Mouse (Mus musculus) embryonic fibroblast, embryonic 13.5 days (primary cell): ENCODE data around the gene Myrip. TPM values are rescaled to one million over a fixed set of nuclear protein-coding genes. Genes with fewer than 3 reads are reported as not detected.

ENCODE experiments used
- H3K27ac ChIP-seq: 2 replicates; pipeline ENCODE4 v1.5.1; 2012; ENCODE audit warnings: low read length, control low read depth, inconsistent platforms; ENCODE audit not compliant: insufficient read depth
- H3K4me1 ChIP-seq: 2 replicates; pipeline ENCODE4 v1.6.1; 2011; ENCODE audit warnings: low read length; ENCODE audit not compliant: control insufficient read depth, insufficient read depth
- H3K4me3 ChIP-seq: 2 replicates; pipeline ENCODE4 v1.5.1; 2011; ENCODE audit warnings: mild to moderate bottlenecking, control low read depth, low read length; ENCODE audit not compliant: insufficient read depth
- CTCF ChIP-seq: IDR thresholded peaks from 2 replicates; pipeline ENCODE4 v1.5.1; 2011; ENCODE audit warnings: mild to moderate bottlenecking, control low read depth, low read length, moderate library complexity, borderline replicate concordance; ENCODE audit not compliant: insufficient read depth
- POLR2A ChIP-seq: IDR thresholded peaks from 2 replicates; pipeline ENCODE4 v1.6.1; 2011; ENCODE audit warnings: low read depth, mild to moderate bottlenecking, control low read depth, low read length, moderate library complexity
- polyA plus RNA-seq: library from polyadenylated mRNA; stranded (reverse); fragments of >200 nt; gene quantifications from 2 replicates; pipeline ENCODE4 v1.2.4, GENCODE M21; 2011; ENCODE audit warnings: low read depth; ENCODE audit not compliant: missing spikeins, insufficient read length

The Myrip gene
- polyA plus RNA-seq, 1 experiment: not detected

DNA sequence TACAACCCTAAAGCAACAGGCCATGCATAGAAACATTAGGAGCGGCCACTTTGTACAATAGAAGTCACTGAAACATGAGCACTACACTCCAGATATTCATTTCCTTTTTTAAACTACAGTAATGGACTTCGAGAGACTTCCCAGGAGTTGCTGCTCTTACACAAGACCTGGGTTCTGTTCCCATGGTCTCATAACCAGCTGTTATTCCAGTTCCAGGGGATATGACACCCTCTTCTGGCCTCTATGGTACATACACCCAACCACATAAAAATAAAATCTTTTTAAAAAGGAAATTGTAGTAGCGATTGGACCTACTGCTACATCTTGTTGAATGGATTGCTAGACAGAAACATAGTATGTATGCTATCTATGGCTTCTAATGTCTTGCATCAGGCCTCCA, 190.2 kb downstream of the Myrip start:
- H3K4me1 ChIP-seq: no peaks in the 10 kb centered on the region
- no peak for TF ChIP-seq CTCF
- no peak for TF ChIP-seq POLR2A
- H3K27ac ChIP-seq: no peak overlapping the region
- H3K4me3 ChIP-seq: peak overlapping the region; percentile 98; the same call in 1 of the 2 replicates

DNA sequence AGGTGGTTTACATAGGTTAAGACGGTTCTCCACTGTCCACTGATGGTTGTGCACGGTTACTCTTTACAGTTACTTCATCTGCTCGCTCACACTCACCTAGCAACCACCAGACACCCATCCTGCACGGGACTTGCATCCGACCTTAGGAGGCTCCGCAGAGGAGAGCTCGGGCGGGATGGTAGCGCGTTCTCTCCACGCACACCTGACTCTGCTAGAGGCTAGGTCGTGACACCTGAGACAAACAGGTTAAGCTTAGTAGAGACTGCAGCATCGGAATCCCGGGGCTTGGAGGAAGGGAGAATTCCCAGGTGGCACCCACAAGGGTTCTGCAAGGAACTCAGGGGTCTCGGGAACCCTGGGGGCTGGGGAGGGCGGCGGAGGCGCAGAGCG, 190.7 kb downstream of the Myrip start, which contains the start of gene Eif1b:
Eif1b (plus strand) TSS at position 223 of the 390 bp plus-strand sequence.
- no peak within 1 kb of the TSS; the same call in 1 of the 2 replicates for H3K27ac ChIP-seq
- TF ChIP-seq CTCF (no peak), POLR2A (no peak)
- peak within 1 kb of the TSS; percentile 98 for H3K4me3 ChIP-seq
- 0 out of 2 replicates have a peak, but pooled peaks cover 2% of the 10 kb centered on the region for H3K4me1 ChIP-seq

DNA sequence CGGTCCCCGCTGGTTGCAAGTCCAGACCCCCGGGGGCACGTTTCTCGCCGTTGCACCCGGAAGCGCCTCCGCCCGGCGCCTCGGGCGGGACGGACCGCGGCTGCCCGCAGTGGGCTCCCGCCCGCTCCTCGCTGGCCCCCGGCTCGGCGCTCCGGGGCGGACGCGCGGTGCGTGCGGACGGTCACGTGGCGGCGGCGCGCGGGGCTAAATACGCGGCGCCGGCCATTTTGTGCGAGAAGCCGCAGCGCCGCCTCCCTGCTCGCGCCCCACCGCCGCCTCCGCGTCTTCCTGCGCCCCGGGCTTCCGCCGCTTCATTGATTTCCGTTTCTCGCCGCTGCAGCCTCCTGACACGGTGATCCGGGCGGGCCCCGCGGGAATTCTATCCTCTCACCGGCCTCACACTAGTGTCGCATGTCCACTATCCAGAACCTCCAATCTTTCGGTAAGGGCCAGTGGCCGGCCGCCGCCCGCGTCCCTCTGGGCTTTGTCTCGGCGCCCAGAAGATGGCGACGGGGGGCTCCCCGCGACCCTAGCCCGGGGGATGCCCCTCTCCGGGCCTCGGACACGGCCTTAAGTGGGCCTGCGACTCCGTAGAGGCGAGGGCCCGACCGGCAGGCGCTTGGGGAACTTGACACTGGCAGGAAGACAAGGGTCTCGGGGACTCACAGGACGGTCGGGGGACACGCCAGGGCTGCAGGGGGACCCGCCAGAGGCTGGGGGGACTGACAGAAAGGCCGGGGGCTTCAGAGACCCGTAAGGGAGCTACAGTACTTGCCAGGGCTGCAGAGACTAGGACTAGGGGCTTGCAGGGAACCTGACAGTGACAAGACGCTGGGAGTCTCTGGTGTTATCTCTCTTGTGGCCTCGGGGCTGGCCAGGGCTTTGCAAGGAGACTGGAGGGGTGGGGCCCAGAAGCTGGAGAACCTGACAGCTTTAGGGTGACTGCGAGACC, 191.4 kb downstream of the Myrip start:
- TF ChIP-seq POLR2A (peak; percentile 55), CTCF (no peak)
- 0 out of 2 replicates have a peak, but pooled peaks cover 2% of the 10 kb centered on the region for H3K4me1 ChIP-seq
- no peak overlapping the region; the same call in 1 of the 2 replicates for H3K27ac ChIP-seq
- H3K4me3 ChIP-seq: peak overlapping the region; percentile 98

DNA sequence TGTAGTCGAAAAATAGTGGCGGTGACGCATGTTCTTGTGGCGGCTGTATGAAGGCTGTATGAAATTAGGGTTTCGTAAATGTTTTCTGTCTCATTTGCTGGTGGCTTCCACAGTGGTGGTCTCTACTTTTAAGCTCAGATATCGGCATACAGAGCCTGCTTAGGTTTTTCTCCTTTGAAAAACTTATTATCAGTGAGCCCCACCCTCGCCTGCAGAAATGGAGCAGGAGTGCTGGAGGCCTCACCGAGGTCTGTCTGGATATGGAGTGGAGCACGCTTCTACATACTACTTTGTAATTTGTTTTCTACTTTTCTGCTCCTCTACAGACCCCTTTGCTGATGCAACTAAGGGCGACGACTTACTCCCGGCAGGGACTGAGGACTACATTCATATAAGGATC, 192.5 kb downstream of the Myrip start:
- Histone ChIP-seq H3K4me3 (peak overlapping the region; percentile 98), H3K27ac (no peak overlapping the region), H3K4me1 (0 out of 2 replicates have a peak, but pooled peaks cover 2% of the 10 kb centered on the region)
- TF ChIP-seq CTCF (no peak), POLR2A (no peak)

DNA sequence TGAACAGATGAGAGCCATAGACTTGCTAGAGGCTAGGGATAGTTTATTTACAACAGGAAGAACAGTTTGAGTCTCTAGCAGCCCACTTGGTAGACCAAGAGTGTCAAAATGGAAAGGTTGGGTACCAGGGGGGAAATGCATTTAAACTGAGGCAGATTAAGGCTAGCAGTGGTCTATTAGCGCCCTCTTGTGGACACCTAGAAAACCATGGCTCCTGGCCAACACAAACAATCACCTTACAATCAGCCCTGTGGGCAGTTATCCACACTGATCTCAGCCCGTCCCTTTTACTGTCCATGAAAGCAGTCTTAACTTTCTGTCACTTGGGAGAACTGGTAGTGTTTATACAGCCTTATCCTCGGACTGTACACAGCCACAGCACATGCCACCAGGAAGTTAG, 195.4 kb downstream of the Myrip start:
- H3K27ac ChIP-seq: no peak overlapping the region
- TF ChIP-seq POLR2A (no peak), CTCF (0 out of 2 replicates have a peak, but pooled peaks have one; percentile 34)
- 0 out of 2 replicates have a peak, but pooled peaks cover 2% of the 10 kb centered on the region for H3K4me1 ChIP-seq
- no peak overlapping the region for H3K4me3 ChIP-seq

DNA sequence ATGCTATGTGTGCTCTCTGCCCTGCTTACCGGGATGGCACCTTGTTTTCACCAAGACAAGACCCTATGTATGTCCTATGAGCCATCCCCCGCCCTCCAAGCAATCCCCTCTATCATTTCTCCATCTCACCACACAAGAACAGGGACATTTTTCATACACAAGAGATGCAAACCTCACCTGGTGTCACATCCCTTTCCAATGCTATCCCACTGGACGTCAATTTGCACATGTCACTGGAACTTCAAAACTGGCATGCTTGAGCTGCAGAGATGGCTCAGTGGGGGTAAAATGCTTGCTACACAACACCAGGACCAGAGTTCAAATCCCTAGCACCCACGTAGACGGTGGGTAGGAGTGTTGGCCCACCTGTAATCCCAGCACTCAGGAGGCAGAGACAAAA, 196.7 kb downstream of the Myrip start:
- Histone ChIP-seq H3K4me3 (no peak overlapping the region), H3K4me1 (0 out of 2 replicates have a peak, but pooled peaks cover 2% of the 10 kb centered on the region), H3K27ac (no peak overlapping the region)
- no peak for TF ChIP-seq CTCF
- TF ChIP-seq POLR2A: no peak

DNA sequence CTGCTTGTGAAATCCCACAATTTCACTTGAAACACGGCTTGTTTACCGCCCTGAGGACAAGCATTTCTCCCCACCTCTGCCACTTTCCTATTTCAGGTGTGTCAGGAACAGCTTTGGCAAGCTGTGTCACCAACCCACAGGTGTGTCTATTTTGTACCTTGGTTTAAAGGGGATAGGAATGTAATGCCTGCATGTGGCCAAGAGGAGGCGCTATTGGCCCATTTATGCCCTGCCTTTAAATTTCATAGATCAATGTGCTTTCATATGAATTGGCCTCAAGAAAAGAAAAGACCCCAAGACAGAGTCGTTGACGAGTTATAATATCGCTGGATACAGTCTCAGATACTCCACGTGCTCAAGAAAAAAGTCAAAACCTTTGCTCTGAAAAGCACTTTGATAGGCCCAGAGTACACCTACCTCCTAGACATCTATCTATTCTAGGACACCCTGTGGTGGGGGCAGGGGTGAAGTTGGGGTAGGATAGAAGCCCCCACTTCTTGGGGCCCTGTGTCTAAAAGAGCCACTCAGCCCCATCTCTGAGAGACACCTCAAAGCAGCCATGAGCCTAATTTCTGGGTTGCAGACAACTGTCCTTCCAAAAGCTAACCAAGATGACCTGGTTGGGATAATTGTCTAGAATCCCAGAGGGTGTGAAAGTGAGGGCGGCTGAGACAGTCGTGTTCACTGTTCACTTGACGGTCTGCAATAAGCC, 200.0 kb downstream of the Myrip start:
- H3K4me3 ChIP-seq: no peak overlapping the region
- no peak overlapping the region for H3K27ac ChIP-seq
- no peak for TF ChIP-seq POLR2A
- no peak for TF ChIP-seq CTCF
- 0 out of 2 replicates have a peak, but pooled peaks cover 2% of the 10 kb centered on the region for H3K4me1 ChIP-seq

DNA sequence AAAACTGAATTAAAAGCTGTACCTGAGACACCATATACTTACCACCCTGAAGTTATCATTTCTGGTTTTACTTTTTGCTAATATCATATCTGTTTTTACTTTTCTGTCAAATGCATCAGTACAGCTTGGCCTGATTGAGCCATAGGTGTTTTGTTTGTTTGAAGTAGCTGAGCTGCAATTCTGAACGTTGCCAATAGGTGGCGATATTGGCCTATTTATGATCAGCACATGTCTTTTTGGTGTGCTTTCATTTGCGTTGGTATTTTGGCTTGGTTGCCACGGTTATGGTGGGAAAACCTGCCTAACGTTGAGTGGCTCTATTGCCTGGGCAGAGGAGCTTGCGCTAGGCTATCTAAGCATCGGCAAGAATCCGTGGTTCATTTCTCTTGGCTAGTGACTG, 200.7 kb downstream of the Myrip start:
- Histone ChIP-seq H3K27ac (no peak overlapping the region), H3K4me1 (no peaks in the 10 kb centered on the region), H3K4me3 (no peak overlapping the region)
- no peak for TF ChIP-seq CTCF
- TF ChIP-seq POLR2A: no peak

DNA sequence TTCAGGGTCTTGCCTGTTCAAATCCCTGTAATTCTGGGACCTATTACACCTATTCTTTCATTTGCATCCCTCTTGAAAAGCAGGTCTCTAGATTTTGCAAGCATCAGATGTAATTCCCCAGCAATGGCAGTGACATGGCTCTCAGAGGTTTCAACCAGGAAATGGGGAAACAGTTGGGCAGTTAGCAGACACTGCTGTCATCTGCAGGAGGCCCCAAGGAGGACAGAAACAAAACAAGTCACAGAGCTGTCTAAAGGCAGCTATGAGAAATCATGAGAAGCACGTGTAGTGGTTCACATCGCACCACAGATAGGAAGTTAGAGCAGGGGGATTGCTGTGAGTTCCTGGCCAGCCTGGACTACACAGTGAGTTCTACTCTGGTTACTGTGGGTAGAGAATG, 203.1 kb downstream of the Myrip start:
- TF ChIP-seq POLR2A (no peak), CTCF (no peak)
- no peak overlapping the region for H3K27ac ChIP-seq
- no peaks in the 10 kb centered on the region for H3K4me1 ChIP-seq
- H3K4me3 ChIP-seq: no peak overlapping the region
